Mouse (Mus musculus) erythroblast, embryonic 14.5 days (primary cell): ENCODE results near the gene Mapkbp1. TPM values are rescaled to one million over a fixed set of nuclear protein-coding genes. Genes with fewer than 3 reads are reported as not detected.

Experiments
- H3K27me3 ChIP-seq: 2 replicates; pipeline ENCODE4 v1.6.1; 2012; ENCODE audit warnings: inconsistent platforms; ENCODE audit not compliant: control insufficient read depth
- H3K36me3 ChIP-seq: 2 replicates; pipeline ENCODE4 v1.6.1; 2012; ENCODE audit warnings: mild to moderate bottlenecking, inconsistent platforms; ENCODE audit not compliant: control insufficient read depth
- H3K4me1 ChIP-seq: 2 replicates; pipeline ENCODE4 v1.6.1; 2012; ENCODE audit warnings: inconsistent platforms; ENCODE audit not compliant: control insufficient read depth
- H3K4me3 ChIP-seq: replicated peaks from 2 replicates; pipeline ENCODE3; 2012; ENCODE audit warnings: moderate library complexity, mild to moderate bottlenecking, inconsistent platforms
- H3K9me3 ChIP-seq: 2 replicates; pipeline ENCODE4 v1.6.1; 2012; ENCODE audit warnings: low read length, inconsistent platforms, mixed read lengths; ENCODE audit not compliant: control insufficient read depth
- GATA1 ChIP-seq: IDR thresholded peaks from 2 replicates; pipeline ENCODE4 v1.6.1; 2012; ENCODE audit warnings: low read length, inconsistent platforms, mixed read lengths
- TAL1 ChIP-seq: IDR thresholded peaks from 3 replicates; pipeline ENCODE4 v1.6.1; 2012; ENCODE audit warnings: low read length, inconsistent platforms, mixed read lengths
- polyA plus RNA-seq: library from polyadenylated mRNA; stranded (reverse); fragments of >175 nt; gene quantifications from 2 replicates; pipeline ENCODE4 v1.2.3, GENCODE M21; 2012

The Mapkbp1 gene
- polyA plus RNA-seq, 1 experiment, result 0.02 TPM

DNA sequence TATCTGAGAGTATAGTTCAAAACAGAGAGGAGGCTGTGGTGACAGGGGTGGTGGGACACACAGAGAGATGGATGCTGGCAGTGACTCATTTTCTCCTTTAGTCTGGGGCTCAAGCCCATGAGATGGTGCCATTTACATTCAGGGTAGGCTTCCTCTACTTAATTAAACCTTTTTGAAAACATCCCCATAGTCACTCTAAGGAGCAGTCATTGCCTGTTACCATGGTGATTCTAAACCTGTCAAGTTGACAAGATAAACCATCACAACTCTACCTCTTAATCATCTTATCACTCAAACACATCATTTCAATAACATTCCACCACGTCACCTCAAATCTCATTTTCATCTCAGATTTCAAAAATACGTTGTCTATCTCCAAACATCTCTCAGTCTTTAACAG is 31.5 kb downstream of the Mapkbp1 start:
- Histone ChIP-seq H3K27me3 (no peaks in the 10 kb centered on the region), H3K4me1 (peaks cover 8% of the 10 kb centered on the region), H3K4me3 (no peak overlapping the region), H3K36me3 (no peaks in the 10 kb centered on the region), H3K9me3 (no peaks in the 10 kb centered on the region)
- TF ChIP-seq TAL1 (no peak), GATA1 (no peak)

DNA sequence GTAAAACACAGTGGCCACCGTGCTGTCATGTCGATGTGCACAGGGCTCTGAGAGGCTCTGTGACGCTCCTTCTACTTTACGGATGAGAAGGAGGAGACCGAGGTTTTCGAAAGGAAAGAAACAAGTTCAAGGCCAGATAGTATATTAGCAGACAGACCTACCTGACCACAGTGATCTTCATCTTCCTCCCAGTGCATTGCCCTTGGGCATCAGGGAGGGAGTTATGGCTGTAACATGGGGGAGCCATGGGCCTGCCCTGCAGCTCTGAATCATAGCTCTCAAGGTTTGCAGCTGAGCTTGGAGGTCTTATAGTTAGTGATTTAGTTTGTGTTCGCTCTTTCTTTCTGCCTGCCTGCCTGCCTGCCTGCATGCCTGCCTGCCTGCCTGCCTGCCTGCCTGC is 34.2 kb downstream of the Mapkbp1 start:
- no peaks in the 10 kb centered on the region for H3K9me3 ChIP-seq
- H3K4me1 ChIP-seq, result peaks cover 5% of the 10 kb centered on the region
- no peaks in the 10 kb centered on the region for H3K27me3 ChIP-seq
- TF ChIP-seq TAL1 (no peak), GATA1 (no peak)
- no peak overlapping the region for H3K4me3 ChIP-seq
- H3K36me3 ChIP-seq, result no peaks in the 10 kb centered on the region

GRCm38 (mm10) chr2:120007680-120008210 is 35.2 kb downstream of the Mapkbp1 start:
- Histone ChIP-seq H3K27me3 (no peaks in the 10 kb centered on the region), H3K36me3 (no peaks in the 10 kb centered on the region), H3K9me3 (no peaks in the 10 kb centered on the region), H3K4me1 (peaks cover under 1% of the 10 kb centered on the region; the same call in 1 of the 2 replicates), H3K4me3 (no peak overlapping the region)
- TF ChIP-seq GATA1 (no peak), TAL1 (no peak)

GRCm38 (mm10) chr2:120008672-120009071 is 36.2 kb downstream of the Mapkbp1 start:
- no peaks in the 10 kb centered on the region for H3K27me3 ChIP-seq
- H3K9me3 ChIP-seq, result no peaks in the 10 kb centered on the region
- H3K4me1 ChIP-seq, result peaks cover 7% of the 10 kb centered on the region; the same call in 1 of the 2 replicates
- no peaks in the 10 kb centered on the region for H3K36me3 ChIP-seq
- H3K4me3 ChIP-seq, result no peak overlapping the region
- TF ChIP-seq TAL1 (no peak), GATA1 (no peak)

DNA sequence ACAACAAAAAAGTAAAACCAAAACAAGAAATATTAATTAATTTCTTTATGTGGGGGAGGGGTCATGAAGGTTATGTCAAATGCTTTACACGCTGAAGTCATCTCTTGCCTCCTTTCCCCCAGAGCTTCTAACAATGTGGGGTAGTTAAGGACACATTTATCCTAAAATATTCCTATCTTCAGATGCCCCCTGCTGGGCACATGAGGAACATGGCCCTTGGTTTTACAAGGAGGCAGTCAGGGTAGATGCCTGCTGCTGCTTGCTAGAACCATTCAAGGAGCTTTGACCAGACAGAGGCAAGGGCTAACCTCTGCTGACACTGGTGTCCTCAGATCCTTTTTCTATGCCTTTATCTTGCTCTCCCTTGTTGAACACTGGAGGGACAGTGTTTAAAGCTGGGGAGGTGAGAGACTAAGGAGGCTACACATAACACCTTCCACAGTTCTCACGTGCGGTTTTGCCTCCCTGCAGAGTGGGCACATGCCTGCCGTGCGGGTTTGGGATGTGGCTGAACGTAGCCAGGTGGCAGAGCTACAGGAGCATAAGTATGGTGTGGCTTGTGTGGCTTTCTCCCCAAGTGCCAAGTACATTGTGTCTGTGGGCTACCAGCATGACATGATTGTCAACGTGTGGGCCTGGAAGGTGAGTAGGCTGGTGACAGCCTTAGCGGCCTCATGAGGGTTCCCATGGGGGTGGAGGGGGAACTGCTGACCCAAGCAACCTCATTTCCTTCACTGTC is 39.1 kb downstream of the Mapkbp1 start:
- no peaks in the 10 kb centered on the region for H3K9me3 ChIP-seq
- H3K4me1 ChIP-seq, result peaks cover 22% of the 10 kb centered on the region
- no peak overlapping the region for H3K4me3 ChIP-seq
- no peaks in the 10 kb centered on the region; the same call in 1 of the 2 replicates for H3K36me3 ChIP-seq
- no peaks in the 10 kb centered on the region for H3K27me3 ChIP-seq
- TF ChIP-seq TAL1, result no peak

GRCm38 (mm10) chr2:120012924-120013323 is 40.4 kb downstream of the Mapkbp1 start:
- H3K36me3 ChIP-seq, result peaks cover 5% of the 10 kb centered on the region; the same call in 1 of the 2 replicates

DNA sequence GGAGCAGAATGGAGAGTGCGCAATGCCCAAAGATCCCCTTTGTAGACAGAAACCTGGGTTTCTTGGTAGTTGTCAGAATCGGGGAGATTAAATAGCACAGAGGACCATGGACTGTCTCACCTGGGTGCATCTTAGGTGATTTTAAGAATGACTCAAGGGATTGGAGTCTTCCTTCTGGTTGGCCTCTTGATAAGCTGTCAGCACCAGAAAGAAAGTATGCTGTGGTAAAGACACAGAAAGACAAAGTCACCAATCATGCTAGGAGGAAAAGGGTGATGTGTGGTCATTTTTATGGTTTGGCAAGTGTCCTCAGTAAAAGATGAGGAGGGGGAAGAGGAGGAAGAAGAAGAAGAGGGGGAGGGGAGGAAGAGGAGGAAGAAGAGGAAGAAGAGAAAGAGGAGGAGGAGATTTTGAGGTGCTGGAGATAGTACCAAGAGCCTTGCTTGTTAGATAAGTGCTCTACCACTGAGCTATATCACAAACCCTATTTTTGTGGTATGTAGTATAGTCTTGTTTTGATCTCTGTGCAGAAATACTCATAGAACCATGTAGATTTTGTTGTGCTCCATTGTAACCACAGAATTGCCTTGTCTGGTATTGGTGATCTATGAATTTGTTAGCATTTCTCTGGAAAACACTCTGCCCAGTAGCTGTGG is 41.5 kb downstream of the Mapkbp1 start:
- TF ChIP-seq TAL1, result no peak
- no peak for TF ChIP-seq GATA1
- peaks cover 8% of the 10 kb centered on the region for H3K36me3 ChIP-seq

More at GRCm38 (mm10) chr2:120012924-120013323, 40.4 kb downstream of the Mapkbp1 start:
- no peaks in the 10 kb centered on the region for H3K9me3 ChIP-seq
- TF ChIP-seq GATA1 (no peak), TAL1 (no peak)
- H3K4me1 ChIP-seq, result peaks cover 26% of the 10 kb centered on the region
- no peak overlapping the region for H3K4me3 ChIP-seq
- H3K27me3 ChIP-seq, result no peaks in the 10 kb centered on the region

DNA sequence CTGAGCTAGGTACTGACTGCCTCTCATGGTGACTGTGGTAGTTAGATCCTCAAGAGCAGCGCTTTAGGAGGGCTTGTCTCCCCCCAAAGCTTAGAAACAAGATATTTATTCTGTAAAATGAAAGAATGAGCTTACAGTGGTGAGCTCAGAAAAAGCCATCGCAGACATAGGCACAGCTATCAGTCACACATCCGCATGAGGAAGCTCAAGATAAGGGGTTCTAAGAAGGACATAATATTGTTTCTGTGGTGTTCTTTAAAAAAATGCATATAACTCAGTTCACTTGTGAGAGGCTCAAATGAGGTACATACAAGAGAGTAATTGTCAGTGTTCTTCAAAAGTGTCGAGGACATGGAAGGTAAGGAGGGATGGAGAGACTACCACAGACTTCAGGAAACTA is 43.4 kb downstream of the Mapkbp1 start:
- peaks cover 12% of the 10 kb centered on the region for H3K36me3 ChIP-seq
- H3K27me3 ChIP-seq, result no peaks in the 10 kb centered on the region
- peaks cover 26% of the 10 kb centered on the region for H3K4me1 ChIP-seq
- no peak overlapping the region for H3K4me3 ChIP-seq
- TF ChIP-seq TAL1, result no peak
- TF ChIP-seq GATA1, result no peak
- H3K9me3 ChIP-seq, result no peaks in the 10 kb centered on the region

More for the DNA sequence above, 41.5 kb downstream of the Mapkbp1 start:
- Histone ChIP-seq H3K4me3 (no peak overlapping the region), H3K27me3 (no peaks in the 10 kb centered on the region), H3K4me1 (peaks cover 26% of the 10 kb centered on the region), H3K9me3 (no peaks in the 10 kb centered on the region)

GRCm38 (mm10) chr2:120017599-120017998 is 45.1 kb downstream of the Mapkbp1 start:
- H3K4me1 ChIP-seq, result peaks cover 26% of the 10 kb centered on the region
- no peaks in the 10 kb centered on the region for H3K27me3 ChIP-seq
- no peak overlapping the region for H3K4me3 ChIP-seq
- no peaks in the 10 kb centered on the region for H3K9me3 ChIP-seq
- H3K36me3 ChIP-seq, result peaks cover 17% of the 10 kb centered on the region
- TF ChIP-seq GATA1, result no peak
- no peak for TF ChIP-seq TAL1
